Mouse (Mus musculus): ENCODE data around the gene Asap2.

Gene Asap2

GRCm38 (mm10) chr12:21133972-21134859, 144.0 kb downstream of the Asap2 start:
- DNase-seq: no peak

GRCm38 (mm10) chr12:21135651-21136461, 145.6 kb downstream of the Asap2 start:
- no peak for DNase-seq

GRCm38 (mm10) chr12:21136462-21136751, 146.1 kb downstream of the Asap2 start:
- DNase-seq: no peak

GRCm38 (mm10) chr12:21139560-21139959, 149.3 kb downstream of the Asap2 start:
- DNase-seq: no peak

- no peak for DNase-seq
Measured at GRCm38 (mm10) chr12:21140153-21140552, 149.9 kb downstream of the Asap2 start.

- DNase-seq: no peak
Measured at GRCm38 (mm10) chr12:21140741-21141308, 150.6 kb downstream of the Asap2 start.

GRCm38 (mm10) chr12:21141691-21142300, 151.5 kb downstream of the Asap2 start:
- no peak for DNase-seq

- DNase-seq: no peak
Measured at GRCm38 (mm10) chr12:21142489-21143254, 152.4 kb downstream of the Asap2 start.

GRCm38 (mm10) chr12:21144602-21145001, 154.3 kb downstream of the Asap2 start:
- DNase-seq: no peak

GRCm38 (mm10) chr12:21145050-21145449, 154.8 kb downstream of the Asap2 start:
- no peak for DNase-seq

- DNase-seq: no peak
Measured at GRCm38 (mm10) chr12:21146826-21147225, 156.6 kb downstream of the Asap2 start.

GRCm38 (mm10) chr12:21153279-21153707, 163.0 kb downstream of the Asap2 start:
- no peak for DNase-seq

- DNase-seq: peak; percentile 58
Measured at GRCm38 (mm10) chr12:21155062-21155461, 164.8 kb downstream of the Asap2 start.

- no peak for DNase-seq
Measured at GRCm38 (mm10) chr12:21159304-21159703, 169.0 kb downstream of the Asap2 start.

GRCm38 (mm10) chr12:21160327-21160828, 170.1 kb downstream of the Asap2 start:
- DNase-seq: peak; percentile 61

GRCm38 (mm10) chr12:21161841-21162240, 171.6 kb downstream of the Asap2 start:
- no peak for DNase-seq

GRCm38 (mm10) chr12:21163706-21164105, 173.4 kb downstream of the Asap2 start:
- peak; percentile 28 for DNase-seq

- DNase-seq: no peak
Measured at GRCm38 (mm10) chr12:21164251-21164650, 174.0 kb downstream of the Asap2 start.

- no peak for DNase-seq
Measured at GRCm38 (mm10) chr12:21165157-21165556, 174.9 kb downstream of the Asap2 start.

- DNase-seq: no peak
Measured at GRCm38 (mm10) chr12:21165891-21166342, 175.7 kb downstream of the Asap2 start.

GRCm38 (mm10) chr12:21166884-21167575, 176.8 kb downstream of the Asap2 start:
- no peak for DNase-seq
